Mouse (Mus musculus) layer of hippocampus, postnatal 36 days (tissue): ENCODE data around the gene Gper1. TPM values are rescaled to one million over a fixed set of nuclear protein-coding genes. Genes with fewer than 3 reads are reported as not detected.

Experiments used
- DNase-seq, 2 experiments: peaks; one replicate each; pipeline ENCODE4 v3.0.0; 2022
- total RNA-seq, 2 experiments: library from RNA; stranded (reverse); gene quantifications; 2 replicates each; pipeline ENCODE4 v1.2.3; 2021

Gper1 gene
- total RNA-seq, 2 experiments from 2014 or later, result 2.5 to 2.7 TPM

DNA sequence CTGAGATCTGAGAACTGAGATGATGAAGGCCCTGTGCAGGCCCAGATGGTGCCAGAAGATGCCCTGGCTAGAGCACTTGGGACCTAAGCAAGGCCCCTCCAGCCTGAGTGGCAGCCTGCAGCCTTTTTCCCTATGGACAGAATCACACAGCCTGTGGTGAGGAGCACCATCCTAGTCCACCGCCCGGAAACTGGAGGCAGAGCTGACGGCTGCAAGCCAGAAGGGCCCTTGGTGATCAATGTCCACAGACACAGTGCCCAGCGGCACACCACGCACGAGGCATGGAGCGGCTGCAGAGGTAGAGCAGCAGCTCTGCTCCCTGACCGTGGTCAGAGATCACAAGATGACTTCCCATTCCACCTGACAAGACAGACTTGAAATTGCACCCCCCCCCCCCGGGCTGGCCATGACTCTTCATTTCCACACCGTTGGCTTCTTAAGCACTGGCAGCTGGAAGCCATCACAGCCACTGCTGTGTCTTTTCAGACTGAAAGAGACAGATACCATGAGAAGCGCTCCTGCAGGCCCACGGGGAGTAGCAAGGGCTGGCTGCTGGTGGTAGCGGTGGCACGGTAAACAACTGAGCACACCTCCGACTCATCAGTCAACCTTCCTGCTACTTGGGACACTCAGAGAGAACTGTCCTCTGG is 11.2 kb upstream of the Gper1 start:
- no peak for DNase-seq

GRCm38 (mm10) chr5:139413545-139413944 is 9.4 kb upstream of the Gper1 start:
- no peak for DNase-seq

- no peak for DNase-seq
Observed at GRCm38 (mm10) chr5:139415001-139415400, 8.0 kb upstream of the Gper1 start.

GRCm38 (mm10) chr5:139416942-139417341 is 6.0 kb upstream of the Gper1 start:
- DNase-seq, result no peak

DNA sequence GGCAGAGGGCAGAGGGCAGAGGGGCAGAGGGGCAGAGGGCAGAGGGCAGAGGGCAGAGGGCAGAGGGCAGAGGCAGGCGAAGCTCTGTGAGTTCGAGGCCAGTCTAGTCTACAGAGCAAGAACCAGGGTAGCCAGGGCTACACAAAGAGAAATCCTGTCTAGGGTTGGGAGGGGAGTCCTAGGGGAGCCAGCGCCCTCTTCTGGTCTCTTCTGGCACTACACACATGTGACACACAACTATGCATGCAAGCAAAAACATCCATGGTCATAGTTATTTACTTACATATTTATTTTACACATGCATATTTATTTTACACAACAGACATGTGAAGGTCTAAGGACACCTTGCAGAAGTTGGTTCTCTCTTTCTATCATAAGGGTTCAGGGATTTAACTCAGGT is 5.5 kb upstream of the Gper1 start:
- no peak for DNase-seq

DNA sequence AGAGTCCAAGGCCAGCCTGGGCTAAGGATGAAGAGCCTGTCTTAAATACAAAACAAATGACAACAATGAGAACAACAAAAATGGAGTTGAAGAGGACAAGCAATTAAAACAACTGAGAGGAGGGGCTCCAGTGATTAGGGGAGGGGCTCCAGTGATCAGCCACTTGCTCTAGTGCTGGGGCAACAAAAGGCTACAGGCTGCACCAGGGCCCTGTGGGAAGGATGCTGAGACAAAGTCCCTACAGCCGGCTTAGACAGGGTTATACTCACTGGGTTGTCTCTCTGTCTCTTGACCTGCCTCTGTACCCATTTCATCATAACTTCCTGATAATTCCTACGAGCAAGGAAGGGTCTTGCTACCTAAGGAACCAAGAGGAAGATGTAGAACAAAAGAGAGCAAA is 4.8 kb upstream of the Gper1 start:
- DNase-seq, result no peak

DNA sequence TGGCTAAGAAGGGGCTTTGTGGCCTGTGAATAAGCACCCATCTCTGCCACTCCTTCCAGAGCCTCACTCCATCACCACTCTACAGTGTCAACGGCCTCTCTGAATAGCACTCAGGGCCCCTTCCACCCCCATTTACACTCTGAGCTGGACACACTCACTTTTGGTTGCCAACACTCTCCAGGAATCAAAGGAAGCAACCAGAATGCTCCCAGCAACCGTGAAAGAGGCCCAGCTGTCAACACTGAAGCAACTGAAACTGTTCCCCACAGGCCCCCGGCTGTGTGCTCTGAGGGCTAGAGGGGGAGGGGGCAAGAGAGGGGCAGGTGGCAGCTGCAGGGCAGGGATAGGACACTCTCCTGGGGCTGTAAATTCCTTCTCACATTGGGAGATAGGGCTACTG is 4.3 kb upstream of the Gper1 start:
- DNase-seq, result no peak

DNA sequence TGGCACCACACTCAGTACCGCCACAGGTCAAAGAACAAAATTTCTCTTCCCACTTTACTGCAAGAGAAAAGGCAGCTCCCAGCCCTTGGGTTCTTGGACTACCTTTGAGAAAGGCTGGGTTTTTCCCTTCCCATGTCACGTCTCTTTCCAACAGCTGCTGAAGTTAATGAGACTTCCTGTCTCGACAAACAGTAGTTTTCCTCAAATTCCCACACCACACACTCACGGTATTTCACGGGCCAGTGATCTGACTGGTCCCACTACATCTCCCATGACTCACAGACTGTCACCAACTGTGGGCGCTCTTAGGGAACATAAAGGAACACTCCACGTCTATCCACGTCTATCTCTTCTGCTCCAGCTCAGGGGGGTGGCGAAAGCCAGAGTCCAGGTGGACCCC is 2.2 kb downstream of the Gper1 start:
- no peak for DNase-seq

DNA sequence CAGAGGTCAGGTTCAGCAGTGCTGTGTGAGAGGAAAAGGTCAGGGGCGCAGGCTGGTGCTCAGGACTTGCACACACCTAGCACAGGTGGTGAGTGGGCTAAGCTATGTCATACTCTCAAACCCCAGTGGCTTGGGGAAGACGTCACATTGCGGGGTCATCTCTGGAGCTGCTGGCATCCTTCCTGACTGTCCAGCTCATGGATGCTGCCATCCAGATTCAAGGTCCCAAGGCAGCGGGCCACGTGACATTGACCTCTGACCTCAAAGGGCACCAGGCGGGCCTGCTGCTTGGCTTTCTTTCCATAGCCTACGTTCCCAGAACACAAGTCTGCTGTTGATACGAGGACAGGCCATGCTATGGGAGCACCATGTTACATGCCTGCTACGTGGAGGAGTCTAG is 4.0 kb downstream of the Gper1 start:
- DNase-seq, result no peak

GRCm38 (mm10) chr5:139427989-139428388 is 5.0 kb downstream of the Gper1 start:
- no peak for DNase-seq

DNA sequence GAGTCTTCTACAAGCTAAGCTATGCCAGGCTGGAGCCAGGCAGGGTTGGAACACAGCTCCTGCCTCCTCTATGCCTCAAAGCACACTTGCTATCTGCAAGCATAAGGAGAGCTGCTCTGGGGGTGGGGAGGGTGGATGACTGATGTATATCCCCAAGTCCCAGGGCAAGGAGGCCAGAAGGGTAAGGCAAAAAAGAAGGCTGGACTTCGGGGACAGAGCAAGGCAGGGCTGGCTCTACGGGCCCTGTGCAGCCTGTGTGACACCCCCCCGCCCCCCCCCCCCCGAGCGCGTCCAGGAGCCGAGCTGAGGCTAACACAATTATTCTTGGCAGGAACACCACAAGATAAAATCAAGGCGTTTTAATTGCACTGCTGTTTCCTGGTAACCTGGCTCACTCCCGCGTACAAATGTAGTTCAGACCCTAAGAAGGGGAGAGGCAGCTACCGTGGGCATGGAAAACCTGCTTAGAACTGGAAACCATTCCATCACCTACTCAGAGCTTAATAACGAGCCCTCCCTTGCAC is 6.9 kb downstream of the Gper1 start:
- DNase-seq, result no peak

GRCm38 (mm10) chr5:139432333-139432732 is 9.4 kb downstream of the Gper1 start:
- DNase-seq, result no peak

- DNase-seq, result no peak
Observed at GRCm38 (mm10) chr5:139432747-139433508, 10.0 kb downstream of the Gper1 start.

- DNase-seq, result no peak
Observed at GRCm38 (mm10) chr5:139433842-139434568, 11.1 kb downstream of the Gper1 start.

- peak; percentile 72 to 82 for DNase-seq
Observed at GRCm38 (mm10) chr5:139434940-139435339, 12.0 kb downstream of the Gper1 start.

- DNase-seq, result no peak
Observed at GRCm38 (mm10) chr5:139437769-139438168, 14.8 kb downstream of the Gper1 start.

- no peak for DNase-seq
Observed at GRCm38 (mm10) chr5:139438440-139438839, 15.5 kb downstream of the Gper1 start.

DNA sequence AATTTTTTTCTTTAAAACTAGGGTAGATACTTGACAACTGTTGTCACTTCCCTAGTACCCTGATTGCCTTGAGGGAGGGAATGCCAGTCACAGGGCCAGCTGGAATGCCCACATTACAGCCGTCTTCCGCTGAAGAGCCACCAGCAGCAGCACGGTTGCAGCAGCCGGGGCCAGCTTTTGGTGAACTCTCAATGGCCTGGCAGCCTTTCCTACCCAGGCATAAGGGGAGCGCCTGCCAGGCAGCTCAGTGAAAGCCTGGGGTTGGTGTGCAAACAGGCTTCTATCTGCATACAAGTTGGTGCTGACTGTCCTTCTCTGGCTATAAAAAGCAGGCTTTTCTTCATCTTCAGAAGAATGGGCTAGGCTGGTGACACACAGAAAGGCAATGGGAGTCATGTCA is 17.5 kb downstream of the Gper1 start:
- DNase-seq, result no peak

DNA sequence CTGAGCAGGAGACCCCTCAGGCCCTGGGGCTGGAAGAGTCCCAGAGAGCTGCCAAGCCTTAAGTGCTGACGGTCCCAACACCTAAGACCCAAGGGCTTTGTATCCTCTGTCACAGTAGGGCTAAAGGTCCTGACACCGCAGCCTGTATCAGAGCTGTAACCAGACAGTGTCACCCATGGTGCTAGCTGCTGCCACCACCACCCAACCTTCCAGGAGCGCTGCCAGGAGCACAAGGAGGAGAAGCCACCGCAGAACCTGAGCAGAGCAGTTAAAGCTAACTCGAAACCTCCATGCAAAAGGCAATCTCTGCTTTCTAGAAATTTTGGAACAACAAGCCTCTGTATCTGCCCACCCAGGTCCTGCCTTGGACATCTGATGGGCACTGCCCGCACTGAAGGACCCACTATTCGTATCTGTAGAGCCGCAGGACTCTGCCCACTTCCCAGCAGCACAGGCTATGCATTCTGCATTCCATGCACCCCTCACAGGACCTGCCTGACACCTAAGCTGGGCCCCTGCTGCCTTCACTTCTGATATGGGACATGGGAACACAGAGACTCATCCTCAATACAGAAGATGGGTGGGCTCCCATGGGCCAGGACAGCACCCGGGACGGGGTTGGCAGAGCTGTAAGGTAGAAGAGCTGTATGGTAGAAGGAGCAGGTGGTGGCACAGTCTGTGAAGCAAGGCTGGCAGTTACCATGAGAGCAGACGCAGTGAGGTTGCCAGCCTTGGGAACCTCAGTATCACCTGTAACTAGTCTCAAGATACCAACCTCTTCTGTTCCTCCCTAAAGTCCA is 18.2 kb downstream of the Gper1 start:
- no peak for DNase-seq

DNA sequence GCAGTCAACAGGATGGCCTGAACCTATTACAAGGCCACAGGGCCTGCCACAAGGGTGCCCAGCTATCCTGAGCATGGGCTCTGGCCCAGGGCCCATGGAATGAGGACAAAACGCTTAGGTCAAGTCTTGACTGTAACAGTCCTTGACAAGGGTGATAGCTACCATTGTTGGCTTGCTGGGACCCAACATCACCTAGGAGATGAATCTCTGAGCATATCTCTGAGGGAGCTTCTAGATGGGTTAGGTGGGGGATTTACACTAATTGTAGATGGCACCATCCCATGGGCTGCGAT is 18.7 kb downstream of the Gper1 start:
- no peak for DNase-seq

GRCm38 (mm10) chr5:139442428-139442827 is 19.5 kb downstream of the Gper1 start:
- no peak for DNase-seq

- DNase-seq, result no peak
Observed at GRCm38 (mm10) chr5:139442962-139443361, 20.0 kb downstream of the Gper1 start.

DNA sequence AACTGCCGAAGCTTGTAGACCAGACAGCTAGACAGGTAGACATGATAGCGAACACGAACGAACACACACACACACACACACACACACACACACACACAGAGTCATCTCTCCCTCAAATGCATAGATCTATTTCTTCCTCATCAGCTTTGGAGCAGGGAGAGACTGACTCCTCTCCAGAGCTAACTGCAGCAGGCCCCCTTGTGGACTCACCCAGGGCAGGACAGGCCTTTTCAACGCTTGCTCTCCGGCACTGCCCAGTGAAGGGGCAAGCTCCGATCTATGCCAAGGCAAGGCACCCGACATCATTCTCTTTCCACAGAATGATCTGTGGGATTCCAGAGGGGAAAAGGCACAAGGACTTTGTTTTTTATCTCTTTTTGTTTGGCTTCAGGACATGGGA is 22.3 kb downstream of the Gper1 start:
- no peak for DNase-seq
